Mouse (Mus musculus) heart, adult 2 months (tissue): ENCODE data around the gene Gm10112.

Experiments
- CTCF ChIP-seq: fragments of 200-600 bp; IDR thresholded peaks from 2 replicates; pipeline ENCODE4 v1.8.1; 2022; ENCODE audit warnings: antibody characterized with exemption, mild to moderate bottlenecking, moderate library complexity
- EP300 ChIP-seq: fragments of 200-500 bp; IDR thresholded peaks from 2 replicates; pipeline ENCODE4 v1.6.1; 2011; ENCODE audit warnings: low read depth, low read length, control low read depth; ENCODE audit not compliant: insufficient read depth
- POLR2A ChIP-seq: fragments of 200-500 bp; IDR thresholded peaks from 2 replicates; pipeline ENCODE4 v1.6.1; 2011; ENCODE audit warnings: mild to moderate bottlenecking, low read depth, low read length, control low read depth; ENCODE audit not compliant: insufficient read depth

- TF ChIP-seq POLR2A: no peak
- TF ChIP-seq CTCF: no peak
- TF ChIP-seq EP300: no peak
These were observed at the start of gene Gm10112 for GRCm38 (mm10) chrX:111168040-111168439.
